Mouse (Mus musculus): ENCODE data around the gene Eef1e1. TPM values are rescaled to one million over a fixed set of nuclear protein-coding genes. Genes with fewer than 3 reads are reported as not detected.

The Eef1e1 gene
- total RNA-seq, 4 experiments from 2014 or later: 11.4 to 17.3 (median 14.8) TPM

Other genes starting within 250 kb of the Eef1e1 start
- gene Txndc5, start 130.2 kb downstream of the Eef1e1 start, total RNA-seq (2022): 10 to 100 TPM; 31.4 to 37.3 (median 34.8) TPM
- 10 to 100 TPM; 10.7 to 14.6 (median 11.4) TPM for gene Bloc1s5, start 23.9 kb downstream of the Eef1e1 start, total RNA-seq (2022)